Mouse (Mus musculus): Measurements from ENCODE around the gene 2900026A02Rik.

DNA sequence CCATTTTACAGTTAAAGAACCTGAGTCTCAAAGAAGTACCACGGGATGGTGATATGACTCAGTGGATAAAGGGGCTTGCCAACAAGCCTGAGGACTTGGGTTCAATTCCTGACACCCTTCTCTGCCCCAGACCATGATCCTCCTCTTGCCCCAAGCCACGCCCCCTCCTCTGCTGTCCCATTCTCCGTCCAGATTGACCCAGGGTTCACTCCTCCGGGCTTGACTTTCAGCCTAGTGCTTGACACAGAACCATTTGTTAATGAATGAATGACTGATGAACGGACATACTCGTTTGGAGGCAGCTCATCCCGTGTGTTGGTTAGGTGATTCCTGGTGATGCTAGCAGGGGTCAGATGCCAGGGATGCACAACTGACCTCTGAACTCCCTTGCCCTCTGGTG is 1.2 kb downstream of the 2900026A02Rik start:
- TF ChIP-seq POLR2A (IDR thresholded peaks at IDR 0.05; ENCODE audit: borderline replicate concordance, low read depth, low read length) (no peak), CTCF (IDR thresholded peaks at IDR 0.05; ENCODE audit: low read depth, low read length) (no peak)

Measured in bone marrow macrophage, adult 2 months (primary cell).